Mouse (Mus musculus): ENCODE data around the gene A630001G21Rik. TPM values are rescaled to one million over a fixed set of nuclear protein-coding genes. Genes with fewer than 3 reads are reported as not detected.

Gene A630001G21Rik
- polyA plus RNA-seq, 1 experiment from 2014 or later = 1.6 TPM

DNA sequence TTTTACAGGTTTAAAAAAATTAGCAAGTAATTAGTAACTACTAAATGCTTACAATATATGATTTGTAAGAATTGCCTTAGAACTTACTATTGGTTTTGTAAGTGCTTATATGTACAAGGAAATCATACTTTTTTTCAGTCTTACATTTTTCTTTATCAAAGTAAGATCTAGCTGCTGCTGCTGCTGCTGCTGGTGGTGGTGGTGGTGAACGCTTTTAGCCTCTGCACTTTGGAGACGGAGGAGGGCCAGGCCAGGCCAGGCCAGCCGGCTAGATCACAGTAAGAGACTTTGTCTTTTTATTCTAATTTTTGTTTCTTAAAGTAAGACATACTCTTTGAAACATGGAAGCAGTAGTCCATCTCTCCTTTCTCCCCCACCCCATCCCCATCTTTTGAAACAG lies 16.8 kb upstream of the A630001G21Rik start:
- Histone ChIP-seq H3K4me3 (replicated peaks) (peak overlapping the region; percentile 15; the same call in 1 of the 2 replicates), H3K9me3 (no peaks in the 10 kb centered on the region), H3K9ac (no peak overlapping the region), H3K27ac (no peak overlapping the region), H3K36me3 (replicated peaks) (no peaks in the 10 kb centered on the region), H3K4me1 (peaks cover 15% of the 10 kb centered on the region), H3K27me3 (no peaks in the 10 kb centered on the region), H3K4me2 (peak overlapping the region; percentile 36)
- WGBS = 68% methylated on average over 3 of the region's 3 CpGs
- no peak for ATAC-seq (ENCODE audit: low FRiP score)

DNA sequence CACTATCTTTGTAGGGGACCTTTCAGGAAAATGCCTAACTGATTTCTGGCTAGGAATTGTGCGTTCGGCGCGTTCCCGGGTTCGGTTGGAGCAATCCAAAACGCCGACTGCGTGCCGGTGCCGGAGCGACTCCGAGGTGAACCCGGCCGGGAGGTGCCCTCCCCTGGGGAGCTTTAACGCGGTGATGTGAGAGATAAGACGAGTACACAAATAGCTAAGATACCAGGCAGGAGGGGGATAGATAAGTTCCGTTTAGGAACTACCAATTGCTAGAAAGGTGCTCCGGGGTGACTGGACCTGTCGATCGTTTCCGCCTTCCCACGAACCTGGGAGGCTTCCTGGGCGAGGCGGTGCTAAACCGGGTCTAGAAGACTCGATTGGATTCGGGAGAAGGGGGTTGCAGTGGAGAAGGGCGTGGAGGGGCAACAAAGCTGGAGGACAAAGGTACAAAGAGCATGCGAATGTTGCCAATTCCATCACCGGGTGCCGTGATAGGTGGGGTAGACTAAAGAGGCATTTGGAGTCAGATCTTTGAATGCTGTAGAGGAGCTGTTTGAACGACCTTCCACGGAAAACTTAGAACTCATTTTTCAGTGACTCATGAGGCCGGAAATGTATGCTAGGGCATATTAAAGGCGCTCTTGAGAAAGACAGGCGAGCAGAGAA lies 15.8 kb upstream of the A630001G21Rik start:
- Histone ChIP-seq H3K9me3 (no peaks in the 10 kb centered on the region), H3K27me3 (no peaks in the 10 kb centered on the region), H3K4me2 (peak overlapping the region; percentile 71), H3K36me3 (replicated peaks) (no peaks in the 10 kb centered on the region), H3K9ac (peak overlapping the region; percentile 97), H3K4me3 (replicated peaks) (peak overlapping the region; percentile 97), H3K4me1 (peaks cover 15% of the 10 kb centered on the region), H3K27ac (peak overlapping the region; percentile 97)
- peak; percentile 46 for ATAC-seq (ENCODE audit: low FRiP score)
- WGBS = under 1% methylated on average over 38 of the region's 38 CpGs

DNA sequence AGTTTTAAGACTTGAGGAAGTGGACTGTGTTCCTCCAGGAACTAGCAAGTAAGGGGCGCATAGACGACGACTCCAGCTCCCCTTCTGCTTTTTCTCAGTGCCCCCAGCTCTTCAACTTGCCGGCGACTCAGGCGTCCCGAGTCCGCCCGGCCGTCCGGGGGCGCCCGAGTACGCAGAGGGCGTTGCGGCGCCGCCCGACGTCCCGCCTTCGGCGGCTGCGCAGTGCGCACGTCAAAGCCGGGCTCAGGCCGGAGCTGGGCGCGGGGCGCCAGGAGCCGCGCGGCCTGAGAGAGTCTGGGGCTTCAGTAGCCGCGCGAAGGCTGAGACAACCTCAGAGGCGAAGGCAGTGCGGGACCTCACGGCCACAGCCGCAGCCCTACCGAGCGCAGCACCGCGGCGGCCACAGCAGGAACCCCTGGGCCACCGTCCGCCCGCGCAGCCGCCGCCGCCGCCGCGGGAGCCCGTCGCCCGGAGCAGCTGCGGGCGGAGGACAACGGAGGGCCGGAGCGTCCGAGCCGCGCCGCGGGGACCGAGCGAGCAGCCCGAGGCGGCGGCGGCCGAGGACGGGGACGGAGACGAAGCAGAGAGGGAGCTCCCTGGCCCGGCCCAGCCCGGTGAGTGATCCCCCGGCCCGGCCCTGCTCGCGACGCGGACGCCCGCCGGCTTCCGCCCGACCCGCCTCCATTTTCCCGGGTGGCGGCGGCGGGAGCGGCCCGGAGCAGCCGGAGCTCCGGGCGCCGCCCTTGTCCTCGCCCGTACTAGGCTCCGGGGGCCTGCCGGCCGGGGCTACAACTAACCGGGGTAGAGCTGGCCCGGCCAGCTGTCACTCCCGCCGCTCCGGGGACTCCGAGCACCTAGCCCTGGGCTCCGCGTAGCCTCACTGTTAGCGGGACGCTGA lies 15.0 kb upstream of the A630001G21Rik start, which contains the start of gene Cab39:
Gene Cab39, plus strand, starts transcription at position 234 of the 898 bp plus-strand sequence.
- Histone ChIP-seq H3K9me3 (no peaks in the 10 kb centered on the region), H3K27me3 (no peaks in the 10 kb centered on the region), H3K27ac (peak within 1 kb of the TSS; percentile 97), H3K9ac (peak within 1 kb of the TSS; percentile 97), H3K4me2 (peak within 1 kb of the TSS; percentile 71), H3K36me3 (replicated peaks) (no peaks in the 10 kb centered on the region), H3K4me3 (replicated peaks) (peak within 1 kb of the TSS; percentile 97), H3K4me1 (peaks cover 15% of the 10 kb centered on the region)
- under 1% methylated on average over 93 of the region's 118 CpGs for WGBS
- ATAC-seq (ENCODE audit: low FRiP score) = peak; percentile 94

DNA sequence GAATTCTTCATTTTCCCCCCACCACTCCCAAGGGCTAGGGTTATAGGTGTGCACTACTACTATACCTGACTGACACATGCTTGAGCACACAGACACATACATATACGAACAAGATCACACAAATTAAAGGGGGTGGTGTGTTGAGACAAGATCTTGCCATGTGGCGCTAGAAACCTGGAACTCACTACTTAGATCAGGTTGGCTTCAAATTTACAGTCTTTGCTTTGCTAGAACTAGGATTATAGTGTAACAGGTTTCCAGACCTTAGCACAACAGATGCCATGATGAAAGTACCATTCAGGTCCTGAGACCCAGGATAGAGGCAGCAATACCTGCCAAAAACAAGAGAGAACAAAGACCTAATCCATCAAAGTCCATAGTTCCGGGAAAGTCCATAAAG lies 13.0 kb upstream of the A630001G21Rik start:
- no peak for ATAC-seq (ENCODE audit: low FRiP score)
- H3K4me2 ChIP-seq = no peak overlapping the region
- no peaks in the 10 kb centered on the region for H3K36me3 ChIP-seq (replicated peaks)
- no peaks in the 10 kb centered on the region for H3K27me3 ChIP-seq
- no peak overlapping the region for H3K9ac ChIP-seq
- H3K4me1 ChIP-seq = peaks cover 12% of the 10 kb centered on the region
- no peak overlapping the region for H3K4me3 ChIP-seq (replicated peaks)
- WGBS = 85% methylated on average over 3 of the region's 3 CpGs
- H3K27ac ChIP-seq = no peak overlapping the region
- H3K9me3 ChIP-seq = no peaks in the 10 kb centered on the region

DNA sequence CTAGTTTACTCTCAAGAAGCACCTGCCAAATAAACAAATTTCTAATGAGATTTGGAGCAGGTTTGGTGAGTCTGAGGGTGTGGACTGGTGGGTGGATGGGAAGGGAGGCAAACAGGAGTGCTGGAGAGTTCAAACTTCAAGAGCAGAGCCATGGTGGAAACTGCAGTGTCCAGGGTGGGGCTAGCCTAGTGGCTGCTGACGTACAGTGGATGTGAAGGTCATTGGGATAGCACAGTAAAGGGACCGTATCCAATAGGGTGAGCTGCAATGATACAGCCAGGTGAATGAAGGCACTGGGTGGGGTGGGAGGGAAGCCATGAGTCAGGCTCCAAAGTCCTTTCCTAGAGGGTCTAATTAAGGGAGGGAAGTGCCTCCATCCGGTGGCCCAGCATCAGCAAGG lies 12.1 kb upstream of the A630001G21Rik start:
- Histone ChIP-seq H3K9ac (no peak overlapping the region), H3K36me3 (replicated peaks) (no peaks in the 10 kb centered on the region), H3K4me3 (replicated peaks) (no peak overlapping the region), H3K9me3 (no peaks in the 10 kb centered on the region), H3K4me1 (peaks cover 12% of the 10 kb centered on the region), H3K4me2 (no peak overlapping the region), H3K27me3 (no peaks in the 10 kb centered on the region), H3K27ac (no peak overlapping the region)
- no peak for ATAC-seq (ENCODE audit: low FRiP score)
- 78% methylated on average over 3 of the region's 3 CpGs for WGBS

DNA sequence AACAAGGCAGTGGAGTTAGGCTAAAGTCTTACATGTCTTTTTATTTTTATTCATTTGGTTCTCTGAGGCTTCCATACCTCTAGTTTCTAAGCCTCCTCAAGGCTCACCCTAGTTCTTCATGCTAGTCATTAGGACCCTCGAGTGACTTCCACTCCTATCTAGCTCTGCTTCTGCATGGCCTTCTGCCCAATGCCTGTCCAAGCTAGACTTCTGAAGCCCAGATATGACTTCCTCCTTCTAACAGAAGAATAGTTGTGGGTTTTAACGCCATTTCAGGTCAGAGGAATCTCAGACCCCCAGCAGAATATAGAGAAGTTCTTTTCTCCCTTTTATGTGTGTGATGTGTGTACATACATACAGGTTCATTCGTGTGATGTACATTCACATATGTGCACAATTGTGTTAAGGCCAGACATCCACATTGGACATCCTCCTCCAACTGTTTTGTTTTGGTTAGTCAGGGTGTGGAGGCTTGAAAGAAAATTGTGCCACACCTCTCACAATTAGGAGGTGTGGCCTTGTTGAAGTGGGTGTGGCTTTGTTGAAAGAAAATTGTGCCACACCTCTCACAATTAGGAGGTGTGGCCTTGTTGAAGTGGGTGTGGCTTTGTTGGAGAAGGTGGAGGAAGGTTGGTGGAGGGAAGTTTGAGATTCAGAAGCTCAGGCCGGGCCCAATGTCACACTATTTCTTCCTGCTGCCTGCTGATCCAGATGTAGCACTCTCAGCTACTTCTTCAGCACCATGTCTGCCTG lies 1.2 kb upstream of the A630001G21Rik start:
- Histone ChIP-seq H3K27me3 (no peaks in the 10 kb centered on the region), H3K27ac (no peak overlapping the region), H3K9ac (no peak overlapping the region), H3K4me3 (replicated peaks) (no peak overlapping the region), H3K9me3 (no peaks in the 10 kb centered on the region), H3K36me3 (replicated peaks) (no peaks in the 10 kb centered on the region), H3K4me2 (no peak overlapping the region), H3K4me1 (no peaks in the 10 kb centered on the region)
- WGBS = 85% methylated on average over 4 of the region's 4 CpGs
- no peak for ATAC-seq (ENCODE audit: low FRiP score)

DNA sequence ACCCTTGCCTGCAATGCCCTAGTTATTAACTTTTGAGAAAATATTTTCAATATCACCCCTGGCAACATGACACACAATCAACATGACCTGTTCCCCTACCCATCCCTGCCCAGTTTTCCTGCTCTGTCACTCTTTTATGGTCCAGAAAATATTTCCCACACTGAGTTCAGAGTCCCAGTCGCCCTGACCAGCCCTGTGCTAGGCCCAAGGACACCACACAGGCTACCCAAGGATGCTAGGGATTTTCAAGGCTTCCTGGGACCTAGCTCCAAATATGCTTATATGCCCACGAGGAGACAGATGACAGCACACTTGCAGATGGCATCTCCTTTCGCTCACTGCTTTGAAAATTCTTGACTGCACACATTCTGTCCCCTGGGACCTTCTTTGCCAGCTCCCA lies 569 bp upstream of the A630001G21Rik start:
- no peaks in the 10 kb centered on the region for H3K9me3 ChIP-seq
- H3K36me3 ChIP-seq (replicated peaks) = no peaks in the 10 kb centered on the region
- H3K9ac ChIP-seq = no peak overlapping the region
- no peak overlapping the region for H3K4me3 ChIP-seq (replicated peaks)
- H3K4me1 ChIP-seq = no peaks in the 10 kb centered on the region
- WGBS = 75% methylated on average over 3 of the region's 3 CpGs
- no peak for ATAC-seq (ENCODE audit: low FRiP score)
- no peak overlapping the region for H3K4me2 ChIP-seq
- H3K27me3 ChIP-seq = no peaks in the 10 kb centered on the region
- no peak overlapping the region for H3K27ac ChIP-seq

DNA sequence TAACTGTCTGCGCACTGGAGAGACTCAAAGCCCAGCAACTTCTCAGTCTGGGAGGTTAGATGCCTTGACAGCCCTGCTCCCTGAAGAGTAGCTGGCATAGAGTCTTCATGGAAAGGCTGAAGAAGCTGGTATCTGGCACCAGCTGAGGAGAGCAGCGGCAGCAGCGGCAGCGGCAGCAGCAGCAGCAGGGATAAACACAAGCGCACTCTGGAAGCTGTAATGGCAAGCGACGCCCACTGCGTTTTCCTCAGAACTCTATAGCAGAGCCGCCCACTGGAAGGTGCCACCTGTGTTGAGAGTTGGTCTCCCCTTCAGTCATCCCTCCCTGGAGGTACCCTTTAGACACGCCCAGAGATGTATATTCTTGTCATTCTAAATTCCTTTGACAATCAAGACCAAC lies 2.3 kb downstream of the A630001G21Rik start:
- no peak for ATAC-seq (ENCODE audit: low FRiP score)
- WGBS = 51% methylated on average over 10 of the region's 10 CpGs
- H3K4me3 ChIP-seq (replicated peaks) = no peak overlapping the region
- H3K4me2 ChIP-seq = no peak overlapping the region
- H3K27me3 ChIP-seq = no peaks in the 10 kb centered on the region
- H3K9ac ChIP-seq = no peak overlapping the region
- H3K4me1 ChIP-seq = no peaks in the 10 kb centered on the region
- no peaks in the 10 kb centered on the region for H3K9me3 ChIP-seq
- no peak overlapping the region for H3K27ac ChIP-seq
- H3K36me3 ChIP-seq (replicated peaks) = no peaks in the 10 kb centered on the region

DNA sequence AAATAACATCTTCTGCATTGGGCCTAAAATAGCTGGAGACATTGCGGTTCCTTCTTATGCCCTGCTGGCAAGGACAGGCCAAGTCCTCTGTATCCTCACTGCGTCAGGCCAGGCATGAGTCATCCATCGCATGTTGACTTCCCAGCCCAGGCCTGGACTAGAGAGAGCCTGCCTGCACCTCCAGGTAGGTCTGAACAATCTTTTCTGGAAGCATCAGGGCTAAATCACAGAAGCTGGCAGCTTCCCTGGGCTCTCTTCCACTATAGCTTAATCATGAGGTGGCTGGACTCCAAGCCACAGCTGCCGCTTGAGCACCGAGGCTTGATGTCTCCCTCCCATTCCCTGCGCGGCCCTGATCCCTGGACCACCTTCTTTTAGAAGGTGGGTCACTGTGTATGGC lies 3.3 kb downstream of the A630001G21Rik start:
- Histone ChIP-seq H3K9ac (no peak overlapping the region), H3K4me2 (no peak overlapping the region), H3K9me3 (no peaks in the 10 kb centered on the region), H3K4me3 (replicated peaks) (no peak overlapping the region), H3K36me3 (replicated peaks) (no peaks in the 10 kb centered on the region), H3K4me1 (no peaks in the 10 kb centered on the region), H3K27me3 (no peaks in the 10 kb centered on the region), H3K27ac (no peak overlapping the region)
- 89% methylated on average over 7 of the region's 7 CpGs for WGBS
- ATAC-seq (ENCODE audit: low FRiP score) = no peak

DNA sequence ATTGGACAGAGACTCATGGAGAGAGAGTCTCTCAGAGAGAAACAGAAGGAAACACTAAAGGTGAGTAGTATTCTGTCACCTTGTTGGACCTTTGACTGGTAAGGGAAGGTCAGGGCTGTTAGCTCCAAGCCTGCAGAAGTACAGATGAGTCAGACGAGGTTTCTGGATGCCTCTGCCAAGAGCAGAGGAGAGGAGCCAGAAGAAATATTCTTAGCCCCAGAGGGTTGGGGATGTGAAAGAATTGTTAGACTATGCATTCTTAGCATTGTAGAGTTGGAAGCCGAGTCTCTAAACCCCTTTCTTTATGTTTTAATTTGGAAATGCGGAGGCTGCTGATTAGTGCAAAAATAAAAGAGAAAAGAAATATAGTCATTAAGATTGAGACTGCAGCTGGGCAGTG lies 6.5 kb downstream of the A630001G21Rik start:
- ATAC-seq (ENCODE audit: low FRiP score) = no peak
- Histone ChIP-seq H3K4me3 (replicated peaks) (no peak overlapping the region), H3K4me1 (no peaks in the 10 kb centered on the region), H3K27me3 (no peaks in the 10 kb centered on the region), H3K4me2 (no peak overlapping the region), H3K9ac (no peak overlapping the region), H3K9me3 (no peaks in the 10 kb centered on the region), H3K36me3 (replicated peaks) (no peaks in the 10 kb centered on the region), H3K27ac (no peak overlapping the region)
- 80% methylated on average over 3 of the region's 3 CpGs for WGBS

DNA sequence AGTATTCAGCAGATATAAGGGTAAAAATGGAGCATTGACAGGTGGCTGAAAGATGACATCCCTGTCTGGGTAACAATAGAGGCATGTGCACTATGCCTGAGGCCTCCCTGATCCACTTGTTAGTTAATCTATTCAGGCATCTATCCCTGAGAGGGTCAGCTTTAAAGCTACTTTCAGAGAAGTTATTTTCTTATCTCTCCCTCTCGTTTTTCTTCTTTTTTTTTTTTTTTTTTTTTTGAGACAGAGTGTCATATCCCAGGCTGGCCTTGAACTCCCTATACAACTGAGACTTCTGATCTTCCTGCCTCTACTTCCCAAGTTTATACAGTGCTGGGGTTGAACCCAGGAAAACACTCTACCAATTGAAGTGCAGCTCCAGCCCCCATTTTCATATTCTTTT lies 10.7 kb downstream of the A630001G21Rik start:
- H3K4me2 ChIP-seq = no peak overlapping the region
- no peaks in the 10 kb centered on the region for H3K9me3 ChIP-seq
- 50% methylated on average over 1 of the region's 1 CpGs for WGBS
- ATAC-seq (ENCODE audit: low FRiP score) = no peak
- no peak overlapping the region for H3K27ac ChIP-seq
- H3K4me1 ChIP-seq = no peaks in the 10 kb centered on the region
- H3K27me3 ChIP-seq = no peaks in the 10 kb centered on the region
- no peak overlapping the region for H3K4me3 ChIP-seq (replicated peaks)
- no peak overlapping the region for H3K9ac ChIP-seq
- no peaks in the 10 kb centered on the region for H3K36me3 ChIP-seq (replicated peaks)

DNA sequence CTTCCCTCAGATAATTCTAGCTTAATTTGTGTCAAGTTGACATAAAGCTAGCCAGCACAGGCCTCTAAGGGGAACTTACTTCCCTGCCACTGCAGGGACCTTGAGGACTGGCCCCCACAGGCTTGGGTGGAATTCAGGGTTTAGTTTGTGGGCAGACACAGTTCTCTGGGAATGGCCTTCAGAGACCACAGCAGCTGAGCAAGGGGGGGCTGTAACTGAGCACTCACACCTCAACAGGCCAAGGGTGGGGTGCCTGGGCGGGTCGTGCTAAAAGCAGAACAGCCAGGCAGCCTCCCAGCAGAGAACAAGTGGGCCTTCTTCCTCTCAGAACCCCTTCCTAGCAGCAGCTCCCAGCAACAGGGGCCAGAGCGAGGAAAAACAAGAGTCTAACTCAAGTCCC lies 12.3 kb downstream of the A630001G21Rik start:
- ATAC-seq (ENCODE audit: low FRiP score) = no peak
- 87% methylated on average over 3 of the region's 3 CpGs for WGBS

More for the DNA sequence above, 12.3 kb downstream of the A630001G21Rik start:
- no peak overlapping the region for H3K27ac ChIP-seq
- no peaks in the 10 kb centered on the region for H3K27me3 ChIP-seq
- H3K4me1 ChIP-seq = no peaks in the 10 kb centered on the region
- H3K4me2 ChIP-seq = no peak overlapping the region
- no peak overlapping the region for H3K9ac ChIP-seq
- H3K4me3 ChIP-seq (replicated peaks) = no peak overlapping the region
- H3K9me3 ChIP-seq = no peaks in the 10 kb centered on the region
- H3K36me3 ChIP-seq (replicated peaks) = no peaks in the 10 kb centered on the region

All from forebrain, embryonic 12.5 days (tissue).